Mouse (Mus musculus): Measurements from ENCODE around the gene Rbx1. TPM values are rescaled to one million over a fixed set of nuclear protein-coding genes. Genes with fewer than 3 reads are reported as not detected.

Gene Rbx1
- polyA plus RNA-seq, 1 experiment, result 326 TPM

DNA sequence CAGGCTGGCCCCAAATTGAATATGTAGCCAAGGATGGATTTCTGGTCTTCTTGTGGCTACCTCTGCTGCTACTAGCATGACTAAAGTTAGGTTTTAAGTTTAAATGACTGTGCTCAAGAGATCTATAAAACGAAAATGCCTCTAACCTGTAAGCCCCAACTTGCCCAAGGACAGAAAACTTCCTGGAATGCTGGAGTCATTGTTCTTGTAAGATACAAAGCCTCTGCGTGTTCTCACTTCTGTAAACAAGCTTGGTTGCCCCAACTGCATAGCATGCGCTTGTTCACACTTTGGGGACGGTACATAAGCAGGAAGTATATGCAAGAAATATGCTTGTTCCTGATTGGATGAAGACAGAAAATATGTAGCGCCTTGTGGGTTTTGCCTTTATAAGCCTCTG lies 52.7 kb downstream of the Rbx1 start:
- H3K4me3 ChIP-seq, result no peak overlapping the region
- no peak overlapping the region for H3K4me2 ChIP-seq (ENCODE audit: low read depth)
- H3ac ChIP-seq (ENCODE audit: control insufficient read depth, insufficient read length), result no peak overlapping the region
- H3K79me2 ChIP-seq (ENCODE audit: control insufficient read depth, insufficient read depth), result no peaks in the 10 kb centered on the region
- H3K27me3 ChIP-seq (ENCODE audit: control insufficient read depth, insufficient read depth, insufficient read length), result no peaks in the 10 kb centered on the region
- TF ChIP-seq MAX (IDR thresholded peaks at IDR 0.05; ENCODE audit: low read depth) (no peak), CEBPB (IDR thresholded peaks at IDR 0.05; ENCODE audit: insufficient read depth, poor library complexity, severe bottlenecking) (no peak), TCF12 (IDR thresholded peaks at IDR 0.05; ENCODE audit: insufficient read depth, poor library complexity, severe bottlenecking) (no peak), POLR2AphosphoS2 (IDR thresholded peaks at IDR 0.05; ENCODE audit: insufficient read length, low read depth) (no peak)
- H3K36me3 ChIP-seq (ENCODE audit: control insufficient read depth, insufficient read depth), result no peaks in the 10 kb centered on the region

DNA sequence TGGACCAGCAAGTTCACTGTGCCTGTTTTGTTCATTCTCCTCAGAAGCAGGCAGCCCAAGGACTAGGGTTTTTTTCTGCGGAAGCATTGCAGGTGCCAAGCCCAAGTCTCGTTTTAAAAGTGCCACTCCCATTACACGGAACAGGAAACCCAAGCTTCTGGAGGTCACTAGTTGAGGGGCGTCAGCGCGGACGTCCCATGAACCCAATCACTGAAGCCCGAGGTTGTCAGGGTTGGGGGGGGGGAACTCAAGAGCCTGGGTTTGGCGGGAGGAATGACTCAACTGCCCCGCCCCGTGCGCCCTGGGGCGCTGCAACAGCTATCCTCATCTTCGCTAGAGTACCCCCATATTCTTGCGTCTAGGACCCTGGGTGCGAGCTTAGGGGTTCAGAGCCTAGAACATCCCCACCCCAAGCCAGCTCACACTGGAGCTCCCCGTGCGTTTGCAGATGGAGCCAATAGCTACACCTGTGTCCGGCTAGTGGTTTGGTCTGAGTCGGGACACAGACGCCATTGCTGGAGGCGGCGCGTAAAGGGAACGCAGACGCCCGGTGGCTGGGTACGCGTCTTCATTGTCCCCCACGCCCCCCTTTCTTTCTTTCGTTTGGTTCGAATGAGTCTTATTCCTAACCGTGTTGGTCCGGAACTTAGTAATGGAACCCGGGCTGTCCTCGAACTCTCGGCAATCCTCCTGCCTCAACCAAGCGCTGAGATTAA lies 56.1 kb downstream of the Rbx1 start:
- Histone ChIP-seq H3K4me3 (peak overlapping the region; percentile 47), H3ac (ENCODE audit: control insufficient read depth, insufficient read length) (peak overlapping the region; percentile 16), H3K79me2 (ENCODE audit: control insufficient read depth, insufficient read depth) (no peaks in the 10 kb centered on the region), H3K4me2 (ENCODE audit: low read depth) (peak overlapping the region; percentile 95), H3K27me3 (ENCODE audit: control insufficient read depth, insufficient read depth, insufficient read length) (no peaks in the 10 kb centered on the region), H3K36me3 (ENCODE audit: control insufficient read depth, insufficient read depth) (no peaks in the 10 kb centered on the region)
- TF ChIP-seq CEBPB (IDR thresholded peaks at IDR 0.05; ENCODE audit: insufficient read depth, poor library complexity, severe bottlenecking), result no peak
- no peak for TF ChIP-seq TCF3 (IDR thresholded peaks at IDR 0.05; ENCODE audit: insufficient read length, low read depth)
- TF ChIP-seq SRF (IDR thresholded peaks at IDR 0.05; ENCODE audit: control insufficient read depth, insufficient read length, low read depth), result no peak

DNA sequence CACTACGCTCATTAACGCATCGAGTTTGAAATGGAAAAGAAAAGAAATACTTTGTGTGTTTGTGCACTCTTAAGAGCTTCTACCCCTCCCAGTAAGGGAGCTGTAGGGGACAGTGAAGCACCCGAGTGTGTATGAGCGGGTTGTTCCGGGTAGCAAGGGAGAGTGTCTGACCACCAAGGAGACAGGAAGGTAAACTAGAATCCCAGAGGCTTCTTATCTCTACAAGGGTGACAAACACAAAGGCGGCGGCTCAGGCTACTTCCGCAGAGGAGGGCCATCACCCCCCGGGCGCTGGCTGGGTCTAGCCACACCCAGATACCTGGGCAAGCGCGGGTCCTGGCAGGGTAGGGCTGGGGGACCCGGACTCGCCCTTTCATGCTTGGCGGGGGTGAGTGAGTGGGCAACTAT lies 56.7 kb downstream of the Rbx1 start:
- TF ChIP-seq USF1 (IDR thresholded peaks at IDR 0.05; ENCODE audit: low read depth), result no peak
- no peak for TF ChIP-seq MYOG (IDR thresholded peaks at IDR 0.05; ENCODE audit: control insufficient read depth in 1 of 3, insufficient read depth in 1 of 3, insufficient read length in 2 of 3, low read depth in 2 of 3)
- no peak for TF ChIP-seq CEBPB (IDR thresholded peaks at IDR 0.05; ENCODE audit: insufficient read depth, poor library complexity, severe bottlenecking)
- no peak for TF ChIP-seq REST (IDR thresholded peaks at IDR 0.05; ENCODE audit: insufficient read depth, insufficient read length)
- no peak for TF ChIP-seq E2F4 (IDR thresholded peaks at IDR 0.05; ENCODE audit: insufficient read depth)
- no peak for TF ChIP-seq POLR2A (IDR thresholded peaks at IDR 0.05; ENCODE audit: insufficient read length, low read depth)
- no peak for TF ChIP-seq MYOD1 (IDR thresholded peaks at IDR 0.05; ENCODE audit: control insufficient read depth in 1 of 3, insufficient read length in 2 of 3, low read depth in 2 of 3)
- no peak for TF ChIP-seq SRF (IDR thresholded peaks at IDR 0.05; ENCODE audit: control insufficient read depth, insufficient read length, low read depth)
- no peak for TF ChIP-seq TCF3 (IDR thresholded peaks at IDR 0.05; ENCODE audit: insufficient read length, low read depth)
- no peak for TF ChIP-seq TCF12 (IDR thresholded peaks at IDR 0.05; ENCODE audit: insufficient read depth, poor library complexity, severe bottlenecking)
- TF ChIP-seq POLR2AphosphoS2 (IDR thresholded peaks at IDR 0.05; ENCODE audit: insufficient read length, low read depth), result no peak
- TF ChIP-seq MAX (IDR thresholded peaks at IDR 0.05; ENCODE audit: low read depth), result no peak
- peak overlapping the region; percentile 16 for H3ac ChIP-seq (ENCODE audit: control insufficient read depth, insufficient read length)
- peak overlapping the region; percentile 47 for H3K4me3 ChIP-seq
- no peaks in the 10 kb centered on the region for H3K27me3 ChIP-seq (ENCODE audit: control insufficient read depth, insufficient read depth, insufficient read length)
- peak overlapping the region; percentile 95 for H3K4me2 ChIP-seq (ENCODE audit: low read depth)
- H3K36me3 ChIP-seq (ENCODE audit: control insufficient read depth, insufficient read depth), result no peaks in the 10 kb centered on the region
- no peaks in the 10 kb centered on the region for H3K79me2 ChIP-seq (ENCODE audit: control insufficient read depth, insufficient read depth)

DNA sequence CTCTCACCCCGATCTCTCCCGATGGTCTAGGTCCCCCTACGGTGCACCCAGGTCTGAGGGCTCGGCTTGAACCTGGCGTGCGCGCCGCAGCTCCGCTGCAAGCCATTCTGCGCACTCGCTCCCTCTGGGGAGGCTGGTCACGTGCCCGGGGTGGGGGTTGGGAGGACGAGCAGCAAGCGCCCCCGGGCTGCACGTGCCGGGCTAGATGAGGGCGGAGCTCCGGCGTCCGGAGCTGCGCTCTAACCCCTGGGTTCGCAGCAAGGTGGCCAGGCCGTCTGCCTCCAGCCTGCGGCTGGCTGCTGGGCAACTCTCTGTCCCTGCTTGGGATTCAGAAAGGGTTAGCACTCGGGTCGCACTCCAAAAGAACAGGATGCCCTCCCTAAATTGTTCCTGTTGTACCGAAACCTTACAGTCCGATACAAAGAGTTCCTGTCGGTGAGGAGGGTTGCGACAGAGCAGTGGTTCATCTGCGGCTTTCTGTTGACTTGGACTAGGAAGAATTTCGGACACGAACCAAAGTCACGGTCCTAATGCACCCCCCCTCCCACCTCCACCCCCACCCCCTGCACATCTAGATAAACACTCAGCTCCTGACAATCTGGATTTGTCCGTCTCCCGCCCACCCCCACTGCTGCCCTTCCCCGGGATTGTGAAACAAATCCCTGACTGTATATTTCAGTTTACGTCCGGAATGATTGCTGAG lies 57.2 kb downstream of the Rbx1 start:
- Histone ChIP-seq H3K27me3 (ENCODE audit: control insufficient read depth, insufficient read depth, insufficient read length) (no peaks in the 10 kb centered on the region), H3K4me2 (ENCODE audit: low read depth) (peak overlapping the region; percentile 95), H3ac (ENCODE audit: control insufficient read depth, insufficient read length) (peak overlapping the region; percentile 16), H3K4me3 (peak overlapping the region; percentile 47), H3K79me2 (ENCODE audit: control insufficient read depth, insufficient read depth) (no peaks in the 10 kb centered on the region), H3K36me3 (ENCODE audit: control insufficient read depth, insufficient read depth) (no peaks in the 10 kb centered on the region)
- peak; percentile 64 for TF ChIP-seq POLR2A (IDR thresholded peaks at IDR 0.05; ENCODE audit: insufficient read length, low read depth)
- TF ChIP-seq MAX (IDR thresholded peaks at IDR 0.05; ENCODE audit: low read depth), result peak; percentile 58
- peak in 1 of 3 experiments; percentile 54 for TF ChIP-seq MYOG (IDR thresholded peaks at IDR 0.05; ENCODE audit: control insufficient read depth in 1 of 3, insufficient read depth in 1 of 3, insufficient read length in 2 of 3, low read depth in 2 of 3)
- TF ChIP-seq USF1 (IDR thresholded peaks at IDR 0.05; ENCODE audit: low read depth), result peak; percentile 94
- no peak for TF ChIP-seq TCF3 (IDR thresholded peaks at IDR 0.05; ENCODE audit: insufficient read length, low read depth)
- TF ChIP-seq CEBPB (IDR thresholded peaks at IDR 0.05; ENCODE audit: insufficient read depth, poor library complexity, severe bottlenecking), result peak; percentile 69
- TF ChIP-seq POLR2AphosphoS2 (IDR thresholded peaks at IDR 0.05; ENCODE audit: insufficient read length, low read depth), result peak; percentile 58
- TF ChIP-seq REST (IDR thresholded peaks at IDR 0.05; ENCODE audit: insufficient read depth, insufficient read length), result no peak

DNA sequence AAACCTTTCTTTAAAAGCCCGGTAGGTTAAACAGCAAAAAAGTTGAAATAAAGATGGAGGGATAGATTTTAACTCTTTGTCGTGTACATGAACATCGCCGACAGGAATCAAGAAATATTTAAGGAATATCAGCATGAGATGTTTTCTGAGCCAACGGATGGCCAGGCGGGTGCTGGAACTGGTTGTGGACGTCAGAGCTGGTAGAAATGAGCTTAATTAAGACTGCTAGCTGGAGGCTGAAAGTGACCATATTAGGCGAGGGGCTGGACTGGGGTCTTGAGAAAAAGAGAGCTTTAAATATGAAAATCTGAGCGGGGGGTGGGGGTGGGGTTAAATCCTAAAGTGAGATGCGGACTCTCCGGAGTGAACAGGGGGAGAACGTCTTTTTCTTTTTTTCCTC lies 57.8 kb downstream of the Rbx1 start:
- H3K79me2 ChIP-seq (ENCODE audit: control insufficient read depth, insufficient read depth), result no peaks in the 10 kb centered on the region
- no peak overlapping the region for H3ac ChIP-seq (ENCODE audit: control insufficient read depth, insufficient read length)
- no peaks in the 10 kb centered on the region for H3K36me3 ChIP-seq (ENCODE audit: control insufficient read depth, insufficient read depth)
- no peaks in the 10 kb centered on the region for H3K27me3 ChIP-seq (ENCODE audit: control insufficient read depth, insufficient read depth, insufficient read length)
- peak overlapping the region; percentile 95 for H3K4me2 ChIP-seq (ENCODE audit: low read depth)
- H3K4me3 ChIP-seq, result peak overlapping the region; percentile 47
- peak; percentile 47 for TF ChIP-seq SRF (IDR thresholded peaks at IDR 0.05; ENCODE audit: control insufficient read depth, insufficient read length, low read depth)
- no peak for TF ChIP-seq MAX (IDR thresholded peaks at IDR 0.05; ENCODE audit: low read depth)
- TF ChIP-seq CEBPB (IDR thresholded peaks at IDR 0.05; ENCODE audit: insufficient read depth, poor library complexity, severe bottlenecking), result no peak

Other genes starting within 250 kb of the Rbx1 start
- gene Mchr1, start 230.8 kb upstream of the Rbx1 start, polyA plus RNA-seq (2012; fragmentation: generic; extraction: Trizol), result 0.44 TPM
- gene Slc25a17, start 105.5 kb upstream of the Rbx1 start, polyA plus RNA-seq (2012; fragmentation: generic; extraction: Trizol), result 40.9 TPM
- 228 TPM for gene St13, start 66.2 kb upstream of the Rbx1 start, polyA plus RNA-seq (2012; fragmentation: generic; extraction: Trizol)
- gene Xpnpep3, start 66.2 kb upstream of the Rbx1 start, polyA plus RNA-seq (2012; fragmentation: generic; extraction: Trizol), result 6.3 TPM
- 0.06 TPM for gene Dnajb7, start 58.0 kb upstream of the Rbx1 start, polyA plus RNA-seq (2012; fragmentation: generic; extraction: Trizol)
- gene Ep300, start 119.1 kb downstream of the Rbx1 start, polyA plus RNA-seq (2012; fragmentation: generic; extraction: Trizol), result 17.7 TPM
- gene L3mbtl2, start 197.6 kb downstream of the Rbx1 start, polyA plus RNA-seq (2012; fragmentation: generic; extraction: Trizol), result 20.0 TPM
- gene Chadl, start 231.0 kb downstream of the Rbx1 start, polyA plus RNA-seq (2012; fragmentation: generic; extraction: Trizol), result 1.3 TPM

Data from myocyte (in vitro differentiated cells).